Mouse (Mus musculus): ENCODE measurements around the gene Vdac2.

DNA sequence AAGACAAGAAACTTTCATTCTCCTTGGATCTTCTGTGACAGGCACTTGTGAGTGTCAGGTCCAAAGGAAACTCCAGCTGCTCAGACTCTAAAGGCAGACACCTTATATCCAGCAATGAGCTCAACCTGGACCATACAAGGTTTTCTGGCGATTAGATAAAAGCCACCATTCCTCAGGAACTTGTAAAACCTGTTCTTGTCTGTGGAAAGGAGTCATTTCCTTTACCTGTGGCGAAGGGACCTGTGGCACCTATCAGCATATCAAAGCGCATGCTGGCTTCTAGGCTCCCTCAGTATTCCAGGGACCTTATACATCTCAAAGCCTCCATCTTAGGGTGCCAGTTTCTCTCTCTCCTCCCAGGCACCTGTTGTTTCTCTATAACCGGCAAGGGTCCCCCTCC lies 7.6 kb upstream of the Vdac2 start:
- no peak for TF ChIP-seq CTCF (IDR thresholded peaks at IDR 0.05; ENCODE audit: control insufficient read depth, insufficient read depth, low read length)
- TF ChIP-seq POLR2A (IDR thresholded peaks at IDR 0.05; ENCODE audit: borderline replicate concordance, control insufficient read depth, low read depth, low read length): no peak
